Mouse (Mus musculus) stomach, embryonic 16.5 days (tissue): ENCODE data around the gene Tbl1xr1. TPM values are rescaled to one million over a fixed set of nuclear protein-coding genes. Genes with fewer than 3 reads are reported as not detected.

ENCODE experiments used
- ATAC-seq: fragments of 200-750 bp; cut with Nextera tagmentation; 2 replicates; pipeline ENCODE4 v1.8.0; 2017; ENCODE audit warnings: moderate number of reproducible peaks, moderate TSS enrichment; ENCODE audit not compliant: insufficient read depth, low FRiP score
- H3K27ac ChIP-seq: fragments of 300-500 bp; sonication (generic); 2 replicates; pipeline ENCODE4 v1.5.1; 2014; ENCODE audit warnings: low read length
- H3K27me3 ChIP-seq: fragments of 300-500 bp; sonication (generic); 2 replicates; pipeline ENCODE4 v1.6.1; 2014; ENCODE audit warnings: low read length, control low read depth, mixed read lengths; ENCODE audit not compliant: control insufficient read depth, insufficient read depth
- H3K36me3 ChIP-seq: fragments of 300-500 bp; sonication (generic); 2 replicates; pipeline ENCODE4 v1.6.1; 2014; ENCODE audit warnings: low read length; ENCODE audit not compliant: control insufficient read depth, insufficient read depth
- H3K4me1 ChIP-seq: fragments of 300-500 bp; sonication (generic); 2 replicates; pipeline ENCODE4 v1.6.1; 2014; ENCODE audit warnings: low read length, control low read depth, mixed read lengths; ENCODE audit not compliant: control insufficient read depth, insufficient read depth
- H3K4me2 ChIP-seq: fragments of 300-500 bp; sonication (generic); 2 replicates; pipeline ENCODE4 v1.6.1; 2014; ENCODE audit warnings: low read depth, low read length, mixed read lengths
- H3K4me3 ChIP-seq: fragments of 300-500 bp; sonication (generic); replicated peaks from 2 replicates; pipeline ENCODE4 v1.5.1; 2014; ENCODE audit warnings: mild to moderate bottlenecking, low read length
- H3K9ac ChIP-seq: fragments of 300-500 bp; sonication (generic); 2 replicates; pipeline ENCODE4 v1.6.1; 2014; ENCODE audit warnings: low read length
- H3K9me3 ChIP-seq: fragments of 300-500 bp; sonication (generic); replicated peaks from 2 replicates; pipeline ENCODE4 v1.6.1; 2016; ENCODE audit warnings: low read length, control low read depth; ENCODE audit not compliant: control insufficient read depth
- WGBS: fragments of 180-500 bp; shearing (Covaris S2); extraction: QIAGEN DNeasy Blood & Tissue Kit; methylation state at CpG from one replicate; pipeline ENCODE4 v1.1.7; 2014; 5-methylcytosine and 5-hydroxymethylcytosine counted together
- polyA plus RNA-seq: library from polyadenylated mRNA; unstranded; fragments of >200 nt; fragmentation: Nextera tagmentation; extraction: Ambion mirVana; gene quantifications from 2 replicates; pipeline ENCODE4 v1.2.1, GENCODE M21; 2015

The Tbl1xr1 gene
- polyA plus RNA-seq, 1 experiment from 2014 or later = 18.5 TPM

GRCm38 (mm10) chr3:22194185-22194856 is 117.9 kb downstream of the Tbl1xr1 start:
- Histone ChIP-seq H3K36me3 (peaks cover 19% of the 10 kb centered on the region; the same call in 1 of the 2 replicates), H3K27me3 (no peaks in the 10 kb centered on the region), H3K9me3 (no peaks in the 10 kb centered on the region), H3K4me2 (no peak overlapping the region), H3K4me1 (no peaks in the 10 kb centered on the region), H3K9ac (no peak overlapping the region), H3K4me3 (no peak overlapping the region), H3K27ac (no peak overlapping the region)
- WGBS = 75% methylated on average over 7 of the region's 7 CpGs
- no peak for ATAC-seq

- Histone ChIP-seq H3K4me3 (no peak overlapping the region), H3K27me3 (no peaks in the 10 kb centered on the region), H3K4me2 (no peak overlapping the region), H3K9me3 (no peaks in the 10 kb centered on the region), H3K27ac (no peak overlapping the region), H3K4me1 (no peaks in the 10 kb centered on the region), H3K9ac (no peak overlapping the region), H3K36me3 (peaks cover 19% of the 10 kb centered on the region)
- 86% methylated on average over 1 of the region's 1 CpGs for WGBS
- no peak for ATAC-seq
Observed at GRCm38 (mm10) chr3:22198802-22199201, 122.3 kb downstream of the Tbl1xr1 start.

GRCm38 (mm10) chr3:22204186-22204585 is 127.7 kb downstream of the Tbl1xr1 start:
- ATAC-seq = no peak
- 95% methylated on average over 3 of the region's 3 CpGs for WGBS
- no peaks in the 10 kb centered on the region for H3K4me1 ChIP-seq
- H3K36me3 ChIP-seq = peaks cover 18% of the 10 kb centered on the region; the same call in 1 of the 2 replicates
- no peaks in the 10 kb centered on the region for H3K9me3 ChIP-seq
- no peaks in the 10 kb centered on the region for H3K27me3 ChIP-seq
- H3K9ac ChIP-seq = no peak overlapping the region
- no peak overlapping the region for H3K4me3 ChIP-seq
- no peak overlapping the region for H3K27ac ChIP-seq
- no peak overlapping the region for H3K4me2 ChIP-seq

GRCm38 (mm10) chr3:22221557-22221956 is 145.1 kb downstream of the Tbl1xr1 start:
- no peaks in the 10 kb centered on the region for H3K4me1 ChIP-seq
- H3K9me3 ChIP-seq = no peaks in the 10 kb centered on the region
- no peak overlapping the region for H3K9ac ChIP-seq
- H3K36me3 ChIP-seq = no peaks in the 10 kb centered on the region
- no peak overlapping the region for H3K4me2 ChIP-seq
- H3K27ac ChIP-seq = no peak overlapping the region
- 72% methylated on average over 2 of the region's 2 CpGs for WGBS
- no peak overlapping the region for H3K4me3 ChIP-seq
- no peaks in the 10 kb centered on the region for H3K27me3 ChIP-seq
- no peak for ATAC-seq

GRCm38 (mm10) chr3:22222351-22222750 is 145.9 kb downstream of the Tbl1xr1 start:
- Histone ChIP-seq H3K9me3 (no peaks in the 10 kb centered on the region), H3K9ac (no peak overlapping the region), H3K27ac (no peak overlapping the region), H3K4me1 (no peaks in the 10 kb centered on the region), H3K4me2 (no peak overlapping the region), H3K4me3 (no peak overlapping the region), H3K36me3 (no peaks in the 10 kb centered on the region), H3K27me3 (no peaks in the 10 kb centered on the region)
- no peak for ATAC-seq
- 42% methylated on average over 12 of the region's 12 CpGs for WGBS

- Histone ChIP-seq H3K9ac (no peak overlapping the region), H3K4me2 (no peak overlapping the region), H3K36me3 (no peaks in the 10 kb centered on the region), H3K27ac (no peak overlapping the region), H3K4me3 (no peak overlapping the region), H3K4me1 (no peaks in the 10 kb centered on the region), H3K9me3 (no peaks in the 10 kb centered on the region), H3K27me3 (no peaks in the 10 kb centered on the region)
- WGBS = 88% methylated on average over 5 of the region's 5 CpGs
- no peak for ATAC-seq
Observed at GRCm38 (mm10) chr3:22223023-22223422, 146.6 kb downstream of the Tbl1xr1 start.

- Histone ChIP-seq H3K4me3 (no peak overlapping the region), H3K36me3 (no peaks in the 10 kb centered on the region), H3K9ac (no peak overlapping the region), H3K27ac (no peak overlapping the region), H3K4me1 (no peaks in the 10 kb centered on the region), H3K4me2 (no peak overlapping the region), H3K27me3 (no peaks in the 10 kb centered on the region), H3K9me3 (no peaks in the 10 kb centered on the region)
- 65% methylated on average over 3 of the region's 3 CpGs for WGBS
- no peak for ATAC-seq
Observed at GRCm38 (mm10) chr3:22228052-22228451, 151.6 kb downstream of the Tbl1xr1 start.

- H3K9me3 ChIP-seq = no peaks in the 10 kb centered on the region
- no peak overlapping the region for H3K9ac ChIP-seq
- H3K4me2 ChIP-seq = no peak overlapping the region
- ATAC-seq = no peak
- whole genome bisulfite sequencing = 54% methylated on average over 3 of the region's 3 CpGs
- no peaks in the 10 kb centered on the region for H3K27me3 ChIP-seq
- no peaks in the 10 kb centered on the region for H3K4me1 ChIP-seq
- no peak overlapping the region for H3K4me3 ChIP-seq
- H3K36me3 ChIP-seq = no peaks in the 10 kb centered on the region
- no peak overlapping the region for H3K27ac ChIP-seq
Observed at GRCm38 (mm10) chr3:22230635-22231034, 154.2 kb downstream of the Tbl1xr1 start.

GRCm38 (mm10) chr3:22238106-22238900 is 161.9 kb downstream of the Tbl1xr1 start:
- no peak overlapping the region for H3K9ac ChIP-seq
- H3K4me2 ChIP-seq = no peak overlapping the region
- no peaks in the 10 kb centered on the region for H3K9me3 ChIP-seq
- no peak overlapping the region for H3K4me3 ChIP-seq
- 76% methylated on average over 16 of the region's 16 CpGs for WGBS
- no peak for ATAC-seq
- no peaks in the 10 kb centered on the region for H3K27me3 ChIP-seq
- no peaks in the 10 kb centered on the region for H3K4me1 ChIP-seq
- no peaks in the 10 kb centered on the region for H3K36me3 ChIP-seq
- H3K27ac ChIP-seq = no peak overlapping the region; the same call in 1 of the 2 replicates
